Comparison of ENCODE assay signal across 16 mouse cellular contexts in genomic region chr1:21004596-21004995, GRCm38 (mm10). TPM values are rescaled to one million over a fixed set of nuclear protein-coding genes. Genes with fewer than 3 reads are reported as not detected.
"Had no signal": no experiment of that assay in that cellular context is flagged by ENCODE, and none has a peak within 500 bp of the region (broad histone marks: within the 10 kb centered on the region; RNA-seq: fewer than 3 reads in every experiment).

No protein-coding gene starts in this region.

- H3K4me3 ChIP-seq: kidney, embryonic 15.5 days; left cerebral cortex, adult 2 months; liver, embryonic 13.5 days had no signal

- H3K27ac ChIP-seq: kidney, embryonic 15.5 days; left cerebral cortex, adult 2 months; liver, embryonic 13.5 days; stomach, postnatal 0 days had no signal

- H3K27me3 ChIP-seq: kidney, embryonic 15.5 days; liver, embryonic 13.5 days had no signal

- DNase-seq: kidney, adult 11 months; kidney, adult 8-10 months; kidney, postnatal 36 days; layer of hippocampus, postnatal 36 days; liver, embryonic 13.5 days; lung, adult 2 months; lung, postnatal 14 days; lung, postnatal 4 days; midbrain, embryonic 14.5 days; right cerebral cortex, adult 18-20 months; right cerebral cortex, postnatal 14 days; right cerebral cortex, postnatal 4 days had no signal

RNA-seq across cellular contexts. Expression of gene Efhc1, which starts 53.2 kb away (rescaled TPM):
- total RNA-seq: megakaryocyte-erythroid progenitor cell, adult 5-6 weeks had no signal
